Mouse (Mus musculus): Measurements from ENCODE around the gene Rpl3l. TPM values are rescaled to one million over a fixed set of nuclear protein-coding genes. Genes with fewer than 3 reads are reported as not detected.

Gene Rpl3l
- polyA plus RNA-seq, 1 experiment from 2014 or later: 0.36 TPM

DNA sequence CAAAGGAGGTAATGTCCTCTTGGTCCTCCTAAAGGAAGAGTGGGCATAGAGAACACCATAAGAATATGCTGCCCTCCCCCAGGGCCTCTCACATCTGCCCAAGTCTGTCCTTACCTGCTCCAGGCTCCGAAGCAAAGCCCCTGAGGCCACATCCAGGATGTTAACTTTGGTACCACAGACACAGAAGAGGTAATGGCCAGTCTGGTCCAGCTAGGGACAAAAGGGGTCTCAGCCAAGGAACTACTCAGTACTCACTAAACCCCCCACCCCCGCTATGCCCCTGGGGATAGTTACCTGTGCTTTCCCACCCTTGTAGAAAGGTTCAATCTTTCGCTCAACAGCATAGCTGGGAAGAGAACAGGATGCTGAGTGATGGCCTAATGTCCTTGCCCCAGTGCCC is 21.8 kb upstream of the Rpl3l start:
- Histone ChIP-seq H3K4me3 (replicated peaks; ENCODE audit: low read depth, low read length) (no peak overlapping the region), H3K27ac (no peak overlapping the region), H3K9ac (ENCODE audit: low read depth, low read length) (no peak overlapping the region), H3K36me3 (ENCODE audit: insufficient read depth, low read length) (peaks cover 21% of the 10 kb centered on the region), H3K27me3 (ENCODE audit: insufficient read depth, low read length) (no peaks in the 10 kb centered on the region), H3K9me3 (replicated peaks; ENCODE audit: low read length) (no peaks in the 10 kb centered on the region), H3K4me2 (ENCODE audit: low read length) (no peak overlapping the region), H3K4me1 (replicated peaks; ENCODE audit: insufficient read depth, low read length) (no peaks in the 10 kb centered on the region)
- WGBS: 92% methylated on average over 3 of the region's 3 CpGs
- DNase-seq (ENCODE audit: low spot score): no peak
- no peak for TF ChIP-seq CTCF (IDR thresholded peaks at IDR 0.05; ENCODE audit: low read depth)
- no peak for ATAC-seq (replicated peaks; ENCODE audit: low FRiP score, low read depth)

DNA sequence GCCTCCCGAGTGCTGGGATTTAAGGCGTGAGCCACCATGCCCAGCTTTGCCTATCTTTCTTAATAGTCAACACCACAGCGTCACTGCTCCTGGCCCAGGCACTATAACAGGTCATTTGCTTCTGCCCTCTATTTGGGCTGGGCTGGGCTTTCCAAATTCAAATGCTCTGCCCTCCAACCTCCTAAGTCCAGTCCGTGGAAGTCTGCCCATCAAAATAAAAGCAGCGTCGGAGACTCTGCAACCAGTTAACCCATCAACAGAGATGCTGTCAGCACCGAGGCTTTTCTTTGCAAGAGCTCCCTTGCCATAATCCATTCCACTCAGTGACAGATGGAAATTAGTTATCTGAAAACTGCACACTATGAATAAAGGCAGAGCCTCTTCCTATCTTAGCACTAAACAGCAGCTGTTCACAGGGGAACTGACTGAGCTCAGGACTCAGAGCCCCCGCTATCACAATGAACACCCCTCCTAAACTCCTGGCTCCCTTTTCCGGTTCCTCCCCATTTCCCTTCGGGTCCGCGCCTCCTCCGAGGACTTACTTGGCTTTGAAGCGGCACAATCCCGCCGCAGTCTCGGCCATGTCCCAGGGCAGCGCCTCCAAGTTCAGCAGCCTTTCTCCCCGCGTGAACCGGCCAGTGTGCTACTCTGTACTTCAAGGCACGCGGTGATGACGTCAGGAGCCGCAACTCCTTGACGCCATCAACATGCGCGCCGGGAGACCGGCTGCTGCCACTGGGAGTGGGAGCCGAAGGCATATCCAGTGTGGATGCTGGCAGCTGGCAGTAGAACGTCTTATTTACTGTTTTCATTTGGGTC is 20.4 kb upstream of the Rpl3l start, which contains the start of gene Tbl3:
Tbl3 (minus strand) TSS at position 679 of the 819 bp plus-strand sequence.
- peak within 1 kb of the TSS; percentile 76 for H3K4me2 ChIP-seq (ENCODE audit: low read length)
- WGBS: 2% methylated on average over 32 of the region's 32 CpGs
- H3K9ac ChIP-seq (ENCODE audit: low read depth, low read length): peak within 1 kb of the TSS; percentile 69
- DNase-seq (ENCODE audit: low spot score): peak; percentile 93
- ATAC-seq (replicated peaks; ENCODE audit: low FRiP score, low read depth): peak; percentile 79
- H3K36me3 ChIP-seq (ENCODE audit: insufficient read depth, low read length): peaks cover 10% of the 10 kb centered on the region; the same call in 1 of the 2 replicates
- peak within 1 kb of the TSS; percentile 77 for H3K4me3 ChIP-seq (replicated peaks; ENCODE audit: low read depth, low read length)
- H3K4me1 ChIP-seq (replicated peaks; ENCODE audit: insufficient read depth, low read length): no peaks in the 10 kb centered on the region
- H3K27ac ChIP-seq: peak within 1 kb of the TSS; percentile 80
- no peaks in the 10 kb centered on the region for H3K9me3 ChIP-seq (replicated peaks; ENCODE audit: low read length)
- H3K27me3 ChIP-seq (ENCODE audit: insufficient read depth, low read length): no peaks in the 10 kb centered on the region
- TF ChIP-seq CTCF (IDR thresholded peaks at IDR 0.05; ENCODE audit: low read depth): no peak

DNA sequence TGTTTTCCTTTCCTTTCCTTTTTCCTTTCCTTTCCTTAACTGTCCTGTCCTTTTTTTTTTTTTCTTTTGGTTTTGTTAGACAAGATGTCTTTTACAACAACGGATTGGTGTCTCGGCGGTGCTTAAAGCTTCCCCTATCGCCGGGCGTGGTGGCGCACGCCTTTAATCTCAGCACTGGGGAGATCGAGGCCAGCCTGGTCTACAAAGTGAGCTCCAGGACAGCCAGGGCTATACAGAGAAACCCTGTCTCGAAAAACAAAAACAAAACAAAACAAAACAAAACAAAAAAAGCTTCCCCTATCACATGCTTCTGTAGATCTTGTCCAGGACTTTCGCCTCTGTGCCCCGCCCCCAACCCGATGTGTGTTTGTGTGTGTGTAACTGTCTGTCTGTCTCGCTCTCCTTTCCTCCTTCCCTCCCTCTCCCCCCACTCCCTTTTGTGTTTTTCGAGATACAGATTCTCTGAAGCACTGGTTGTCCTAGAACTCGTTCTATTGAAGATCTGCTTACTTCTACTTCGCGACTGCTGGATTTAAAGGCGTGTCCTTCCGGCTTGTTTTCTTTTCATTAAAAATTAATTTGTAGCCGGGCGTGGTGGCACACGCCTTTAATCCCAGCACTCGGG is 19.7 kb upstream of the Rpl3l start:
- DNase-seq (ENCODE audit: low spot score) (no peak), ATAC-seq (replicated peaks; ENCODE audit: low FRiP score, low read depth) (no peak)
- 4% methylated on average over 24 of the region's 24 CpGs for WGBS
- TF ChIP-seq CTCF (IDR thresholded peaks at IDR 0.05; ENCODE audit: low read depth): no peak
- H3K4me3 ChIP-seq (replicated peaks; ENCODE audit: low read depth, low read length): peak overlapping the region; percentile 77
- no peaks in the 10 kb centered on the region for H3K4me1 ChIP-seq (replicated peaks; ENCODE audit: insufficient read depth, low read length)
- no peaks in the 10 kb centered on the region for H3K9me3 ChIP-seq (replicated peaks; ENCODE audit: low read length)
- H3K36me3 ChIP-seq (ENCODE audit: insufficient read depth, low read length): peaks cover 10% of the 10 kb centered on the region; the same call in 1 of the 2 replicates
- peak overlapping the region; percentile 76 for H3K4me2 ChIP-seq (ENCODE audit: low read length)
- no peaks in the 10 kb centered on the region for H3K27me3 ChIP-seq (ENCODE audit: insufficient read depth, low read length)
- H3K27ac ChIP-seq: peak overlapping the region; percentile 80
- peak overlapping the region; percentile 69; the same call in 1 of the 2 replicates for H3K9ac ChIP-seq (ENCODE audit: low read depth, low read length)

DNA sequence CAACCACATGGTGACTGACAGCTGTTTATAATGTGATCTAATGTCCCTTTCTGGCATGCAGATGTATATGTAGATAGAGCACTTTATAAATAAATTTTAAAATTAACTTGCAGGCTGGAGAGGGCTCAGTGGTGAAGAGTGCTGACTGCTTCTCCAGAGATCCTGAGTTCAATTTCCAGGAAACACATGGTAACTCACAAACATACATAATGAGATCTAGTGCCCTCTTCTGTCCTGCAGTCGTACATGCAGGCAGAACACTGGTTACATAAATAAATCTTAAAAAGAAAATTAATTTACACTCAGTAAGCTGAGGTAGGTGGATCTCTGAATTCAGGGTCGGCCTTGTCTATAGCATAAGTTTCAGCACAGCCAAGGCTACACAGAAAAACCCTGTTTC is 19.0 kb upstream of the Rpl3l start:
- H3K36me3 ChIP-seq (ENCODE audit: insufficient read depth, low read length): peaks cover 10% of the 10 kb centered on the region; the same call in 1 of the 2 replicates
- DNase-seq (ENCODE audit: low spot score) (peak; percentile 80), ATAC-seq (replicated peaks; ENCODE audit: low FRiP score, low read depth) (no peak)
- no peak overlapping the region for H3K4me2 ChIP-seq (ENCODE audit: low read length)
- no peak overlapping the region for H3K4me3 ChIP-seq (replicated peaks; ENCODE audit: low read depth, low read length)
- no peak overlapping the region for H3K27ac ChIP-seq
- H3K9ac ChIP-seq (ENCODE audit: low read depth, low read length): no peak overlapping the region
- H3K9me3 ChIP-seq (replicated peaks; ENCODE audit: low read length): no peaks in the 10 kb centered on the region
- no peaks in the 10 kb centered on the region for H3K27me3 ChIP-seq (ENCODE audit: insufficient read depth, low read length)
- H3K4me1 ChIP-seq (replicated peaks; ENCODE audit: insufficient read depth, low read length): no peaks in the 10 kb centered on the region
- TF ChIP-seq CTCF (IDR thresholded peaks at IDR 0.05; ENCODE audit: low read depth): peak; percentile 66
- WGBS: 25% methylated on average over 2 of the region's 2 CpGs

DNA sequence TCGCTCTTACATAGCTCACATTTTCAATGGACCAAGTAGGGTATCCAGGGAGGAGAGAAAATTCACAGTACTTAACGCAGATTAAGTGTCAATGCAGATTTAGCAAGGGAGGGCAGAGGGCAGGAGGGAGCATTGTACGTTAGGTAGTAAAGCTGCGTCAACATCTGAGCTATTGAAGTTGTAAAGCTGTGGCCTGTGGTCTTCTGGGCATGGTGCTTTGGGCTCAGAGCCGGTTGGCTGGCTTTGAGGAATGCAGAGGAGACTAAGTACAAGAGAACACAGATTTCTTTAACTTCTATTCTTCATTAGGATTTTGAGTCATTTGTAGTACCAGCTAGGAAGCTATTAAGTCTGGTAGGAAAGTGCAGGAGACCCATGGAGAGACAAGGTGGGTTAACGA is 12.1 kb upstream of the Rpl3l start:
- H3K4me2 ChIP-seq (ENCODE audit: low read length): no peak overlapping the region
- TF ChIP-seq CTCF (IDR thresholded peaks at IDR 0.05; ENCODE audit: low read depth): no peak
- H3K27ac ChIP-seq: peak overlapping the region; percentile 65
- 0 out of 2 replicates have a peak, but pooled peaks cover 6% of the 10 kb centered on the region for H3K36me3 ChIP-seq (ENCODE audit: insufficient read depth, low read length)
- H3K9ac ChIP-seq (ENCODE audit: low read depth, low read length): no peak overlapping the region
- no peaks in the 10 kb centered on the region for H3K27me3 ChIP-seq (ENCODE audit: insufficient read depth, low read length)
- DNase-seq (ENCODE audit: low spot score) (peak; percentile 57), ATAC-seq (replicated peaks; ENCODE audit: low FRiP score, low read depth) (no peak)
- no peak overlapping the region for H3K4me3 ChIP-seq (replicated peaks; ENCODE audit: low read depth, low read length)
- 43% methylated on average over 6 of the region's 6 CpGs for WGBS
- H3K9me3 ChIP-seq (replicated peaks; ENCODE audit: low read length): no peaks in the 10 kb centered on the region
- H3K4me1 ChIP-seq (replicated peaks; ENCODE audit: insufficient read depth, low read length): no peaks in the 10 kb centered on the region

DNA sequence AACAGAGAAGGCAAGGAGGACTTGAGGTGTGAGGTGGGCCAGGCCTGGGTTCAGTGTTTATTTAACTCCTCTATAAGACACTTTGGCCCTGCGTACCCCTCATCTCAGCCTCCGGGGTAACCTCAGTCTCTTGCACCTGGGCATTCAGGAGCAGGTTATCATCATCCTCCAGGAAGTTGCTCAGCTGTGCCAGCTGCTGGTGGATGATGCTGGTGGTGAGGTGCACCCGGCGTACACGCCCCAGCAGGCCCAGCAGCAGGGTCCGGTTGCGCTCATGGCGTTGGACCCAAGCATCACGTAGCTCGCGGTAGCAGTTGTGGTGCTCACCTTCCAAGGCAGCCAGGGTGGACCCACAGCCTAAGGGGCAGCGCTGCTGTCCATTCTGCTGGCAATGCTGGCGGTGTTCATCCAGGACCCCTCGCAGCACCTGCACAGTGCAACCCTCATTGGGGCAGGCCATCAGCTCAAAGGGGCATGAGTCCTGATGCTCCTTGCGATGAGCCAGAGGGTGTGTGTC is 11.4 kb upstream of the Rpl3l start:
- Histone ChIP-seq H3K9me3 (replicated peaks; ENCODE audit: low read length) (no peaks in the 10 kb centered on the region), H3K4me2 (ENCODE audit: low read length) (no peak overlapping the region), H3K9ac (ENCODE audit: low read depth, low read length) (no peak overlapping the region), H3K4me1 (replicated peaks; ENCODE audit: insufficient read depth, low read length) (peaks cover under 1% of the 10 kb centered on the region), H3K27me3 (ENCODE audit: insufficient read depth, low read length) (no peaks in the 10 kb centered on the region), H3K27ac (peak overlapping the region; percentile 65; the same call in 1 of the 2 replicates), H3K4me3 (replicated peaks; ENCODE audit: low read depth, low read length) (no peak overlapping the region), H3K36me3 (ENCODE audit: insufficient read depth, low read length) (0 out of 2 replicates have a peak, but pooled peaks cover 7% of the 10 kb centered on the region)
- 93% methylated on average over 15 of the region's 15 CpGs for WGBS
- no peak for TF ChIP-seq CTCF (IDR thresholded peaks at IDR 0.05; ENCODE audit: low read depth)
- DNase-seq (ENCODE audit: low spot score) (no peak), ATAC-seq (replicated peaks; ENCODE audit: low FRiP score, low read depth) (no peak)
